Mouse (Mus musculus): ENCODE measurements around the gene Nudt4.
"Not testable (repeated sequence)": the region's sequence is repeated elsewhere in the genome, so short reads cannot be mapped to it uniquely, and the experiment has no call there.

Nudt4 gene

DNA sequence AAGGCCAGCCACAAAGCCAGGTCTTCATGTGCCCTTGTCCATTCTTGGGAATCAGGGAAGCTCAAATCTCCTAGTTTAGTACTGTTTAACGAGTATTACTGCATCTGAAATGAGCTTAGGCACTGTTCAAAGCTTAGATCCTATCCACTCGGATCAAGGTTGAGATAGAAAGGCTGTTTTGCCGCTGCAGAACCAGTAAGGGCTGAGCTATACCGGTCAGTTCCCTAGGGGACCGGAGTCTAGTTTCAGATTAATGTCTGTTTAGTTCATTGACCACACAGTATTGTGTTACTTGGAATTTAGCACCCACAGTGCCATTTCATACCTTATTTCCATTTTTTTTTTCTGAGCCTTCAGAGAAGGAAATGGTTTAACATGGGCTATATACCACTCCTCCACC, 3.6 kb upstream of the Nudt4 start:
- DNase-seq (ENCODE audit: low spot score in 2 of 2) = no peak

GRCm38 (mm10) chr10:95566786-95567185, 2.8 kb upstream of the Nudt4 start:
- no peak for DNase-seq (ENCODE audit: low spot score in 2 of 2)

GRCm38 (mm10) chr10:95565156-95565854, 1.4 kb upstream of the Nudt4 start:
- DNase-seq (ENCODE audit: low spot score in 2 of 2) = peak; percentile 52 to 53

DNA sequence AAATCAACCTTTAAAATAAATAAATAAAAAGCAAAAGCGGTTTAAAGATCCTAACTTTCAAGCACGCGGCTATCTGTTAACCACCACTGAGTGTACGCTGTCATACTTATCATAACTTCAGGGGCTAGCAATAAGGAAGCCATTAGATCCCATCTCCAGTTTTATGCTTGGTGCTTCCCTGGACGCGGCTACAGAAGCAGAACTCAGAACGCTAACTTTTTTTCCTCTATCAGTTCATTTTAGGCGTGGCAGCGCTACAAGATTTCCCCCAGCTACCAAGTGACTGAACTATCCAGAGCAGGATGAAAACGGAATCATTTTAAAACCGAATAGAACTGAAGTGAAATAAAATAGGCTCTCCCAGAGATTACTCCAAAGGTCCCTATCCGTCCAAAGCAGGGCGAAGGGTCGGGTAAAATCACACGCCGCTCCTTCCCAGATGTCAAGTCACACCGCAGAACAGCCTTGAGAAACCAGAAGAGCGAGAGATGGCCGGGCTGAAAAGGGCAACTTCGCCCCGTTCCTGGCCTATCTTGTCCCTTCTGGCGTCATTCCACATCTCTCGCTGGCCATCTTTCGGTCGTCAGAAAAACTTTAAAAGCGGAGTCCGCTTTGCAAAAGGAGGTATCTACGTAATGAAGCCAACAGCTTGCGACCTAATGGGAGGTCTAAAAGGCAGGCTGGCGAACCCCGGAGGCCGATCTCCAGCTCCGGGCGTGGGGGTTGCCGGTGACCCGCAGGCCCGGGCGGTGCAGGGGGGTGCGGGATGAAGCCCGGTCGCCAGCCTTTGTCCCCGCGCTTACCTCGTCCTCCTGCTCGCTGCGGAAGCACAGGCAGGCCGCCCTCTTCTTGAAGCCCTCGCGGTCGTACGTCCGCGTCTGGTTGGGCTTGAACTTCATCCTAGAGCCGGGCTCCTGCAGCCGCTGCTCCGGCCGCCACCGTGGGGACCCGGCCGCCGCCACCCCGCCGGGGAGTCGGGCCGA, 796 bp downstream of the Nudt4 start:
- DNase-seq (ENCODE audit: low spot score in 2 of 2) = peak; percentile 18 to 34

- no peak for DNase-seq (ENCODE audit: low spot score in 2 of 2)
Observed at GRCm38 (mm10) chr10:95562395-95562794, 1.6 kb downstream of the Nudt4 start.

- DNase-seq (ENCODE audit: low spot score in 2 of 2) = no peak
Observed at GRCm38 (mm10) chr10:95561616-95562015, 2.3 kb downstream of the Nudt4 start.

DNA sequence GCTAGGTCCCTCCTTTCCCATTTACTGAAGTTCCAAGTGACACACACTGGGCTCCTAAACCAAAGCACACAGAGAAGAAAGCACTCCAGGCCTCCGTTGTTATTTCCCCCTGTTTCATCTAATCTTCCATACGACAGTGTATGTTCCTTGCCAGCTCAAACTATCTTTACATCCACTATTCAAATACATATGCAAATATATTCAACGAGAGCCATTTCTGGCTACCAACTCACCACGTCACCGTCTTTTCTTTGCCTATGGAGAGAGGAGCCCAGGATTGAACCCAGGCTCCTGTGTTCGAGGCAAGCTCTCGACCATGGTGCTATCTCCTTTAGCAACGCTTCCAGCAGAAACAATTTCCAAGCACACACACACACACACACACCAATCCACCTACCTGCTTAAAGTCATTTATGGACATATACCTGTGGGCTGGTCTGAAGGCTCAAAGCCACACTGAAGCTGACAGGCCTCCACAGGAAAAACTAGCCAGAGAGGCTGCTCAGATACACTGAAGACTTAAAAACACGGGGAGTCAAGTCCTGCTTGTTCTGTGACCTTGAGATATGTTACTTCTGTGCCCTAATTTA, 3.5 kb downstream of the Nudt4 start:
- DNase-seq (ENCODE audit: low spot score in 2 of 2) = no peak

DNA sequence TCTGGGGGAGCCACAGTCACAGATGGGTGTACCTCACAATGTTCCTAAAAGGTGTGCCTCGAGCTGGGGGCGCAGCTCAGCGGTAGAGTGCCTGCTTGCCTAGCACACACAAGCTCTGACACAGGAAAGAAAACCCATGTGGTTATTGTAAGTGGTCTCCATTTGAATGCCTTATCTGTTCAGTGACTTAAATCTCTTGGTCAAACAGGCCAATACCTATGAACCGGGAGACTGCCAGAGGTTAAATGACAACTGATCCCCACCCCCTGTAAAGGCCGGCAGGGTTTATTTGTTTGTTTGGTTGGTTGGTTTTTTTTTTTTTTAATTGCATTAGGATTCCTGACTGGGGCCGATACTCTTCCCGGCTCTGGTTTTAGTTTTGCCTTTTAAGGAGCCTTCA, 4.5 kb downstream of the Nudt4 start:
- no peak for DNase-seq (ENCODE audit: low spot score in 2 of 2)

- peak; percentile 10 to 37 for DNase-seq (ENCODE audit: low spot score in 2 of 2)
Observed at GRCm38 (mm10) chr10:95557337-95557828, 6.6 kb downstream of the Nudt4 start.

- no peak for DNase-seq (ENCODE audit: low spot score in 2 of 2)
Observed at GRCm38 (mm10) chr10:95555866-95556265, 8.1 kb downstream of the Nudt4 start.

DNA sequence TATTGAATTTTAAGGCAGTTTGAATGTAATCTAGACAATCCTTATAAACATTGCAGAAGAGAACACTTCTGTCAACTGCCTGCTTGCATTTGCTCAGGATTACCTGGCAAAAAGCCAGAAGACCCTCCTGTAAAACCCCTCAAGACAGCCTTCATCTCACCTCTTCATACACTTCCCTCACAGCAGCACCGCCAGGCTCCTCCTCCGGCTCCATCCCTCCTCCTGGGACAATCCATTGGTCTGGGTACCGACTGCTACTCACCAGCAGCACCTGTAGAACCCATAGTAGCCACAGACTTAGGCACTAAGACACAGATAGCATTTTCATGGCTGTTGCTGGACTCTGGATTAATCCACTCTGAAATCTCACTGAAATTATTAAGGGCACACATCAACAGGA, 11.6 kb downstream of the Nudt4 start:
- no peak for DNase-seq (ENCODE audit: low spot score in 2 of 2)

DNA sequence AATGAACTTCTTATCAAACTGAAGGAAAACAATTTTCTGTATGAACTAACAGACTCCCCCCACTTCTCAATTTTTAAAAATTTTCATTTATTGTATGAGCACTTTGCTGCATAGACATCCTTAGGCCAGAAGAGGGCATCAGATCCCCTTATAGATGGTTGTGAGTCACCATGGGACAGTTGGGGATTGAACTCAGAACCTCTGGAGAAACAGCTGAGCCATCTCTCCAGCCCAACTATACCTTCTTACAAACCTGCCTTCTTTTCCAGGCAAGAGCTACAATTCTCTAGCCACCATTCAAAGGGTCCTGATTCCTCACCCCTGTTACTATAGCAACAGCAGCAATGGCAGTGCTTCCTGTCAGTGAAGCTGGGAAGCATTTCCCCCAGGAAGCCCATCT, 12.2 kb downstream of the Nudt4 start:
- no peak for DNase-seq (ENCODE audit: low spot score in 2 of 2)

GRCm38 (mm10) chr10:95550506-95550905, 13.4 kb downstream of the Nudt4 start:
- no peak for DNase-seq (ENCODE audit: low spot score in 2 of 2)

DNA sequence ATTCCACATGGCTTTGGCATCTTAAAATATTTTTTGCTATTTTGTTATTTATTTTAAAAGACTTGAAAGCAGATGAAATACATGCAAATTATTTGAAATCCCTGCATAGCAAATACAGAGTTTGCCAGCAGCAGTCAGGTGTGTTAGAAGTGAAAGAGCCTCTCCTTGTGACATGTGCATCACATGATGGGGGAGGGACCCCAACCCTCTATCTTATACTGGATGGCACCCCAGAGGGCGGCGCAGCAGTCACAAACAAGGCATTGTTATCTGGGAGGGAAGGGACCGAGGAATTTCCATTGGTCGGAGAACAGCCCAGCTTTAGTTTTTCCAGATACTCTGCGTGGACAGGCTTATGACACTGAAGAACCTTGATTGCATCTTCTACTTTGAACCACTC, 14.9 kb downstream of the Nudt4 start:
- not testable (repeated sequence) for DNase-seq (ENCODE audit: low spot score in 2 of 2)

DNA sequence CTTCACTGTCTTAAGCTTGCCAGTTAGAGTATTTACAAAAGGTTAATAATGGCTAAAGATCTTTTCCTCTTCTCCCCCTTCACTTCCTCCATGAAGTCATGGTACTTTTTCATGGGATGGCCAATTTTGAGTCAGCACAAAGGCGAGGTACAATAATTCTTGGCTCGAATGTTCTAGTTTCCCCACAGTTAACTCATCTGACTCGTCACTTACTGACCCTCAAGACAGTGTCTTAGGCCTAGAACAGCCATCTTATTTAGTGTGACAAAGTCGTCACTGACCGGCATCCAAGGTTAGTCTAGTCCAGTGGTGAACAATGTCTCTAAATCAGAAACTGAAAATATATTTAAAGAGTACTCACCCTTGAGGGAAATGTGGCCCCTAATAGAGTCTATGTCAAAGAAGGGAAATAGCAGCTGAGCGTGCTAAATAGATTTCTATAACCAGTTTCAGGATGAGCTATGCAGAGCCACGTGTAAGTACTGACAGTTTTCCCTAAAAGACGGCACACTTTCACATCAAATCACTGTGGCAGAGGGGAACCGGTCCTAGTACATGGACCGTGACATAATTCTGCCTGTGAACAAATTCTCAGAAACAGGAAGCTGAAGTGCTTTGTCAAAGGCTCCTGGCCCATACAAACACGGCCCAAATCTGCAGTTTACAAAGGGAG, 15.7 kb downstream of the Nudt4 start:
- peak in 1 of 2 experiments; percentile 7 for DNase-seq (ENCODE audit: low spot score in 2 of 2)

DNA sequence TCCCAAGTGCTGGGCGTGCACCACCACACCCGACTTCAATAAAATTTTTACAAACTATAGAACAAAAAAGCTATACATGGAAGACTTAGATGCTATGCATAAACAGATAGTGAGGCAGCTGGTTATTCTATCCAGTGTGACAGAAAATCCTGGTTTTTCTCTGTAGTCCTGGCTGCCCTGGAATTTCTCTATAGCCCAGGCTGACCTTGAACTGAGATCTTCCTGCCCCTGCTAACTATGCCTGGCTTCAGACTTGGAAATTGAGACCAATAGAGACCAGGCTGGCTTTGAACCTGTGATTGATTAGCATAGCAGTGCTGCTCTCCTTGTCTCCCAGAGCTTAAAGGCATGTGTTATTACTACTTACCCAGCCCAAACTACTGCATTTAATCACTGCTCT, 17.8 kb downstream of the Nudt4 start:
- DNase-seq (ENCODE audit: low spot score in 2 of 2) = no peak

- no peak for DNase-seq (ENCODE audit: low spot score in 2 of 2)
Observed at GRCm38 (mm10) chr10:95545051-95545450, 18.9 kb downstream of the Nudt4 start.

GRCm38 (mm10) chr10:95544651-95545050, 19.3 kb downstream of the Nudt4 start:
- no peak for DNase-seq (ENCODE audit: low spot score in 2 of 2)

- no peak for DNase-seq (ENCODE audit: low spot score in 2 of 2)
Observed at GRCm38 (mm10) chr10:95544004-95544403, 19.9 kb downstream of the Nudt4 start.

DNA sequence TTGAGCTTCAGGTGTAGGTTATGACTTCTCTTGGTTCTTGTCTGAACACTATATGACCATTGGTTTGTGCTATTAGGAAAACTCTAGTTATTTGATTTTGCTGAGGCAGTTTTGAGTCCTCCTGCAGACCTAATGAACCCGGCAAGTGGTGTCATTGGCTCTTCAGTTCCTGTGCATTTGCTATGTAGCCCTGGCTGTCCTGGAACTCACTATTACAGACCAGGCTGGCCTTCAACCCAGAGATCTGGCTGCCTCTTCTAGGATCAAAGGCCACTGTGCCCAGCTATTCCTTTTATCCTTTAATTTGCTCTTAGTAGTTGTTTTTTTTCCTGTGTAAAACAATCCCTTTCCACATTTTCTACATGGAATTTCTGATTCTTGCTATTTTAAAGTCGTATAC, 20.6 kb downstream of the Nudt4 start:
- DNase-seq (ENCODE audit: low spot score in 2 of 2) = no peak

DNA sequence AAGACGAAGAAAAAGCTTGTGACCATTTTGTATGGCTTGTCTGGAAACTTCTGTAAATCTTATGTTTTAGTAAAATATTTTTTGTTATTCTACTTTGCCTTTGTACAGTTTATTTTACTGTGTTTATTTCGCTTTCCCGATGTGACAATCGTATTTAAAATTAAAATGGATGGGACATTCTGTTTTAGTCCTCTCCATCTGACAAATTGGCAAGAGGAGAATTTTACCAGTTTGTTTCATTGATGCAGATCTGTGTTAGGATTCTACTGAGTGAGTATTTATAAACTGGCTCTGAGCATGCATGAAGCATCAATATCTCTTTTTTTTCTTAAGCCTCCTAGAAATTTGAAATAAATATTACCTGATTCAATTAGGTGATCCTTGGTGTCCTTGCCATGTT, 21.0 kb downstream of the Nudt4 start:
- no peak for DNase-seq (ENCODE audit: low spot score in 2 of 2)

- DNase-seq (ENCODE audit: low spot score in 2 of 2) = no peak
Observed at GRCm38 (mm10) chr10:95539841-95540240, 24.1 kb downstream of the Nudt4 start.

Measured in spleen, postnatal 36 days (tissue).